Mouse (Mus musculus) Muller cell, postnatal 12 days (primary cell): ENCODE measurements around the gene Bmpr2.
"Not testable (repeated sequence)": the region's sequence is repeated elsewhere in the genome, so short reads cannot be mapped to it uniquely, and the experiment has no call there.

Experiments used
- DNase-seq: peaks from one replicate; pipeline ENCODE4 v3.0.0-alpha.2; 2015; ENCODE audit errors: inconsistent ontology term

The Bmpr2 gene

GRCm38 (mm10) chr1:59763164-59763768, at the start of gene Bmpr2:
Bmpr2 (plus strand) TSS chr1:59763400.
- DNase-seq = peak; percentile 92

- DNase-seq = peak; percentile 19
Measured at GRCm38 (mm10) chr1:59719900-59720299, 43.3 kb upstream of the Bmpr2 start.

GRCm38 (mm10) chr1:59725661-59726060, 37.5 kb upstream of the Bmpr2 start:
- peak; percentile 66 for DNase-seq

- DNase-seq = no peak
Measured at GRCm38 (mm10) chr1:59730106-59730505, 33.1 kb upstream of the Bmpr2 start.

GRCm38 (mm10) chr1:59730737-59731136, 32.5 kb upstream of the Bmpr2 start:
- DNase-seq = peak; percentile 54

- DNase-seq = no peak
Measured at GRCm38 (mm10) chr1:59734076-59734475, 29.1 kb upstream of the Bmpr2 start.

- no peak for DNase-seq
Measured at GRCm38 (mm10) chr1:59738768-59739414, 24.3 kb upstream of the Bmpr2 start.

- DNase-seq = no peak
Measured at GRCm38 (mm10) chr1:59739577-59740354, 23.4 kb upstream of the Bmpr2 start.

- DNase-seq = no peak
Measured at GRCm38 (mm10) chr1:59749047-59749446, 14.2 kb upstream of the Bmpr2 start.

- not testable (repeated sequence) for DNase-seq
Measured at GRCm38 (mm10) chr1:59749724-59750123, 13.5 kb upstream of the Bmpr2 start.

GRCm38 (mm10) chr1:59755298-59755697, 7.9 kb upstream of the Bmpr2 start:
- no peak for DNase-seq

- DNase-seq = no peak
Measured at GRCm38 (mm10) chr1:59758325-59758724, 4.9 kb upstream of the Bmpr2 start.

GRCm38 (mm10) chr1:59762208-59762607, 992 bp upstream of the Bmpr2 start:
- DNase-seq = no peak

GRCm38 (mm10) chr1:59762651-59763163, 493 bp upstream of the Bmpr2 start:
- DNase-seq = no peak

- no peak for DNase-seq
Measured at GRCm38 (mm10) chr1:59763781-59764251, 616 bp downstream of the Bmpr2 start.

GRCm38 (mm10) chr1:59764407-59764971, 1.3 kb downstream of the Bmpr2 start:
- DNase-seq = peak; percentile 58

- no peak for DNase-seq
Measured at GRCm38 (mm10) chr1:59765279-59765678, 2.1 kb downstream of the Bmpr2 start.

GRCm38 (mm10) chr1:59766626-59767025, 3.4 kb downstream of the Bmpr2 start:
- peak; percentile 6 for DNase-seq

- no peak for DNase-seq
Measured at GRCm38 (mm10) chr1:59771871-59772270, 8.7 kb downstream of the Bmpr2 start.

- no peak for DNase-seq
Measured at GRCm38 (mm10) chr1:59781080-59781479, 17.9 kb downstream of the Bmpr2 start.

GRCm38 (mm10) chr1:59788975-59789374, 25.8 kb downstream of the Bmpr2 start:
- DNase-seq = no peak

GRCm38 (mm10) chr1:59789741-59790140, 26.5 kb downstream of the Bmpr2 start:
- peak; percentile 61 for DNase-seq
